Mouse (Mus musculus) thymus, adult 2 months (tissue): ENCODE data around the gene Naxd. TPM values are rescaled to one million over a fixed set of nuclear protein-coding genes. Genes with fewer than 3 reads are reported as not detected.

Experiments
- DNase-seq: peaks from one replicate; pipeline ENCODE4 v3.0.0; 2021
- H3K27ac ChIP-seq: fragments of 200-500 bp; 2 replicates; pipeline ENCODE4 v1.5.1; 2012; ENCODE audit warnings: low read length, control low read depth; ENCODE audit not compliant: control insufficient read depth, insufficient read depth
- H3K27me3 ChIP-seq: fragments of 200-500 bp; 2 replicates; pipeline ENCODE4 v1.6.1; 2012; ENCODE audit warnings: mild to moderate bottlenecking, low read length, moderate library complexity, mixed read lengths; ENCODE audit not compliant: control insufficient read depth, insufficient read depth
- H3K36me3 ChIP-seq: fragments of 200-500 bp; 2 replicates; pipeline ENCODE4 v1.6.1; 2012; ENCODE audit warnings: mild to moderate bottlenecking, low read length, moderate library complexity; ENCODE audit not compliant: control insufficient read depth, insufficient read depth
- H3K4me1 ChIP-seq: fragments of 200-500 bp; replicated peaks from 2 replicates; pipeline ENCODE4 v1.6.1; 2012; ENCODE audit warnings: low read length; ENCODE audit not compliant: control insufficient read depth, insufficient read depth
- H3K4me3 ChIP-seq: fragments of 200-500 bp; 2 replicates; pipeline ENCODE4 v1.5.1; 2012; ENCODE audit warnings: mild to moderate bottlenecking, low read length, control low read depth, moderate library complexity; ENCODE audit not compliant: control insufficient read depth, insufficient read depth
- CTCF ChIP-seq: fragments of 200-500 bp; IDR thresholded peaks from 2 replicates; pipeline ENCODE4 v1.5.1; 2012; ENCODE audit warnings: mild to moderate bottlenecking, control low read depth, low read length, moderate library complexity, borderline replicate concordance; ENCODE audit not compliant: control insufficient read depth, poor library complexity, insufficient read depth; ENCODE audit errors: extremely low read depth
- POLR2A ChIP-seq: fragments of 200-500 bp; IDR thresholded peaks from 2 replicates; pipeline ENCODE4 v1.6.1; 2012; ENCODE audit warnings: mild to moderate bottlenecking, low read length, control low read depth, moderate library complexity; ENCODE audit not compliant: control insufficient read depth, poor library complexity, insufficient read depth; ENCODE audit errors: extremely low read depth
- WGBS: fragments of 180-500 bp; shearing (Covaris S2); methylation state at CpG from one replicate; pipeline ENCODE4 v1.1.7; 2018; 5-methylcytosine and 5-hydroxymethylcytosine counted together
- polyA plus RNA-seq: library from polyadenylated mRNA; depleted of rRNA; stranded (reverse); fragments of >200 nt; gene quantifications from 2 replicates; pipeline ENCODE4 v1.2.3, GENCODE M21; 2012

Naxd gene
- polyA plus RNA-seq, 1 experiment, result 168 TPM

GRCm38 (mm10) chr8:11498281-11498680, 975 bp downstream of the Naxd start:
- Histone ChIP-seq H3K4me3 (no peak overlapping the region), H3K36me3 (peaks cover 7% of the 10 kb centered on the region), H3K27me3 (no peaks in the 10 kb centered on the region), H3K27ac (no peak overlapping the region), H3K4me1 (peaks cover 28% of the 10 kb centered on the region)
- DNase-seq, result no peak
- TF ChIP-seq CTCF, result no peak
- TF ChIP-seq POLR2A, result no peak
- WGBS, result 66% methylated on average over 12 of the region's 12 CpGs

- DNase-seq, result peak; percentile 34
- H3K36me3 ChIP-seq, result peaks cover 10% of the 10 kb centered on the region
- WGBS, result 17% methylated on average over 4 of the region's 4 CpGs
- H3K27ac ChIP-seq, result no peak overlapping the region
- H3K27me3 ChIP-seq, result no peaks in the 10 kb centered on the region
- TF ChIP-seq POLR2A (no peak), CTCF (no peak)
- no peak overlapping the region for H3K4me3 ChIP-seq
- peaks cover 34% of the 10 kb centered on the region for H3K4me1 ChIP-seq
Observed at GRCm38 (mm10) chr8:11498786-11499485, 1.6 kb downstream of the Naxd start.

- DNase-seq, result no peak
- Histone ChIP-seq H3K4me1 (peaks cover 34% of the 10 kb centered on the region), H3K27me3 (no peaks in the 10 kb centered on the region), H3K4me3 (no peak overlapping the region), H3K27ac (no peak overlapping the region), H3K36me3 (peaks cover 39% of the 10 kb centered on the region)
- TF ChIP-seq POLR2A (no peak), CTCF (no peak)
- 18% methylated on average over 13 of the region's 13 CpGs for WGBS
Observed at GRCm38 (mm10) chr8:11503476-11504232, 6.3 kb downstream of the Naxd start.

GRCm38 (mm10) chr8:11506074-11506473, 8.8 kb downstream of the Naxd start:
- H3K27ac ChIP-seq, result no peak overlapping the region
- TF ChIP-seq POLR2A (no peak), CTCF (no peak)
- DNase-seq, result no peak
- no peak overlapping the region for H3K4me3 ChIP-seq
- no peaks in the 10 kb centered on the region for H3K27me3 ChIP-seq
- 93% methylated on average over 14 of the region's 14 CpGs for WGBS
- H3K36me3 ChIP-seq, result peaks cover 62% of the 10 kb centered on the region
- H3K4me1 ChIP-seq, result peaks cover 18% of the 10 kb centered on the region

GRCm38 (mm10) chr8:11506802-11507201, 9.5 kb downstream of the Naxd start:
- H3K36me3 ChIP-seq, result peaks cover 66% of the 10 kb centered on the region
- peaks cover 18% of the 10 kb centered on the region for H3K4me1 ChIP-seq
- peak; percentile 79 for DNase-seq
- WGBS, result 37% methylated on average over 6 of the region's 6 CpGs
- no peak overlapping the region for H3K4me3 ChIP-seq
- TF ChIP-seq CTCF (peak; percentile 86; the same call in 1 of the 2 replicates), POLR2A (no peak)
- H3K27ac ChIP-seq, result no peak overlapping the region
- no peaks in the 10 kb centered on the region for H3K27me3 ChIP-seq

- 96% methylated on average over 10 of the region's 10 CpGs for WGBS
- DNase-seq, result no peak
- Histone ChIP-seq H3K27me3 (no peaks in the 10 kb centered on the region), H3K4me1 (peaks cover 11% of the 10 kb centered on the region), H3K4me3 (no peak overlapping the region), H3K27ac (no peak overlapping the region), H3K36me3 (peaks cover 78% of the 10 kb centered on the region)
- TF ChIP-seq POLR2A (no peak), CTCF (no peak)
Observed at GRCm38 (mm10) chr8:11508880-11509279, 11.6 kb downstream of the Naxd start.

- H3K36me3 ChIP-seq, result peaks cover 57% of the 10 kb centered on the region
Observed at GRCm38 (mm10) chr8:11510971-11511370, 13.7 kb downstream of the Naxd start.

More at GRCm38 (mm10) chr8:11510971-11511370, 13.7 kb downstream of the Naxd start:
- 96% methylated on average over 5 of the region's 5 CpGs for WGBS
- Histone ChIP-seq H3K27me3 (no peaks in the 10 kb centered on the region), H3K4me3 (no peak overlapping the region), H3K27ac (no peak overlapping the region), H3K4me1 (peaks cover 7% of the 10 kb centered on the region)
- TF ChIP-seq POLR2A, result no peak
- no peak for TF ChIP-seq CTCF
- DNase-seq, result no peak
